Mouse (Mus musculus): ENCODE data around the gene Ifna13. TPM values are rescaled to one million over a fixed set of nuclear protein-coding genes. Genes with fewer than 3 reads are reported as not detected.
A peak's percentile ranks its signal among the peaks of the same experiment; 100 is the strongest.

Ifna13 gene
- not detected in 2 replicates for polyA plus RNA-seq (2014; fragmentation: Nextera tagmentation; extraction: Ambion mirVana)

DNA sequence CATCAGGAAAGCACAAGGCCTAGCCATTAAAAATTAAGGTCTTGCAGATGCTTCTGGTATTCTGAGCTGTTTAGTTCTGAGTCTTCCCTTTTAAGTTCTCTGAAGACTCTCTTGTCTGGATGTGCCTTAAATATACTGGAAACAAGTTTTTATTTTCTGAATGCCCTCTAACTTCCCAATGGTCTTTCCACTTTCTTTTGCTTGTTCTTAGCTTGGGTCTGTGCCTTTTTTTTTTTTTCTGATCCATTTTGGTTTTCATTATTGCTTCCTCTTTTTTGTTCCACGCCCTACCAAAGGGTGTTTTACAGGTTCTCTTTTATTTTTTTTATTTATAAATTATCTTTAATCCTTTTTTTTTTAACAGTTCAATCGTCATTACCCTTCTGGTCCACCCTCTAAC lies at the start of gene Ifna13:
TSS of gene Ifna13 (minus strand) at position 101 of the 400 bp plus-strand sequence.
- Histone ChIP-seq H3K9me3 (ENCODE audit: control insufficient read depth, low read length) (no peaks in the 10 kb centered on the region), H3K36me3 (ENCODE audit: control insufficient read depth, insufficient read depth, low read length) (no peaks in the 10 kb centered on the region), H3K9ac (ENCODE audit: low read length) (no peak within 1 kb of the TSS), H3K27me3 (replicated peaks; ENCODE audit: control insufficient read depth, insufficient read depth, low read length) (no peaks in the 10 kb centered on the region), H3K4me2 (ENCODE audit: low read length) (no peak within 1 kb of the TSS), H3K4me3 (ENCODE audit: low read depth, low read length) (no peak within 1 kb of the TSS), H3K27ac (ENCODE audit: low read depth) (no peak within 1 kb of the TSS), H3K4me1 (replicated peaks; ENCODE audit: control insufficient read depth, insufficient read depth, low read length) (no peaks in the 10 kb centered on the region)
- DNase-seq (ENCODE audit: low spot score) = no peak
- WGBS = 62% methylated on average over 2 of the region's 2 CpGs
- no peak for ATAC-seq (replicated peaks; ENCODE audit: low FRiP score, low TSS enrichment, low read depth)

DNA sequence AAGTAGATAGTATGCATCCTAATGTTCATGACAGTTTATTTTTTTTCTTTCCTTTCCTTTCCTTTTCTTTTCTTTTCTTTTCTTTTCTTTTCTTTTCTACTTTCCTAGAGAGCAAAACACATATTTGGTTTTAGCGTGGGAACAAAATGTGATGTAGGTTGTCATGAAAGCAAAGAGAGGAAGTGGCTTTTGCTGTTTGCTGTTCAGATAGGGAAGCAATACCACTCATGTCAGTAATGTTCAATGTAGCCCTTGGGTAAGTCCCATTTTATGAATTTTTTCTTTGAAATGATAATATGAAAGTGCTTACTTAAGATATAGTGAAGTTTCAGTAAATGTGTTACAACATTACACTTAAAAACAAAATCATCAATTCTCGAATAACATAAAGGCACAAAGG lies 49.1 kb upstream of the Ifna13 start:
- no peak for ATAC-seq (replicated peaks; ENCODE audit: low FRiP score, low TSS enrichment, low read depth)

DNA sequence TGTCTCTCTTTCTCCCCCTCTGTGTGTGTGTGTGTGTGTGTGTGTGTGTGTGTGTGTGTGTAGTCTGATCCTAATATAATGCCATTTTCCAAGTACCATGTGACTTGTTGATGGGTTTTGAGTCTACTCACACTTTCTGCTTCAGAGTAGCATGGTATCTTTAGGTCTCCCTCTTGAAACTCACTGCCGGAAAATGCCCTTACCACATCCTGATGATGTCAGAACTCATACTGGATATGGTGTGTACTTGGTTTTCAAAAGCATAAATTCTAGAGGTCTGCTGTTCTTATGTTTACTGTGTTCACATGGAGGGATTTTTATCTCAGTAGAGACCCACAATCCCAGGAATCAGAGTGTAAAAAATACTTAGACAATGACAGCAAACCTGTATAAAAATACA lies 48.3 kb upstream of the Ifna13 start:
- no peaks in the 10 kb centered on the region for H3K27me3 ChIP-seq (replicated peaks; ENCODE audit: control insufficient read depth, insufficient read depth, low read length)
- no peak overlapping the region for H3K9ac ChIP-seq (ENCODE audit: low read length)
- H3K27ac ChIP-seq (ENCODE audit: low read depth) = no peak overlapping the region
- H3K4me1 ChIP-seq (replicated peaks; ENCODE audit: control insufficient read depth, insufficient read depth, low read length) = no peaks in the 10 kb centered on the region
- H3K4me2 ChIP-seq (ENCODE audit: low read length) = no peak overlapping the region
- no peaks in the 10 kb centered on the region for H3K9me3 ChIP-seq (ENCODE audit: control insufficient read depth, low read length)
- H3K36me3 ChIP-seq (ENCODE audit: control insufficient read depth, insufficient read depth, low read length) = no peaks in the 10 kb centered on the region
- ATAC-seq (replicated peaks; ENCODE audit: low FRiP score, low TSS enrichment, low read depth) (no peak), DNase-seq (ENCODE audit: low spot score) (no peak)
- WGBS = 83% methylated on average over 1 of the region's 1 CpGs
- H3K4me3 ChIP-seq (ENCODE audit: low read depth, low read length) = no peak overlapping the region

More for the DNA sequence above, 49.1 kb upstream of the Ifna13 start:
- H3K36me3 ChIP-seq (ENCODE audit: control insufficient read depth, insufficient read depth, low read length) = no peaks in the 10 kb centered on the region
- no peak overlapping the region for H3K27ac ChIP-seq (ENCODE audit: low read depth)
- H3K4me1 ChIP-seq (replicated peaks; ENCODE audit: control insufficient read depth, insufficient read depth, low read length) = no peaks in the 10 kb centered on the region
- H3K9me3 ChIP-seq (ENCODE audit: control insufficient read depth, low read length) = no peaks in the 10 kb centered on the region
- 86% methylated on average over 2 of the region's 2 CpGs for WGBS
- no peak for DNase-seq (ENCODE audit: low spot score)
- no peaks in the 10 kb centered on the region for H3K27me3 ChIP-seq (replicated peaks; ENCODE audit: control insufficient read depth, insufficient read depth, low read length)
- H3K4me3 ChIP-seq (ENCODE audit: low read depth, low read length) = no peak overlapping the region
- no peak overlapping the region for H3K9ac ChIP-seq (ENCODE audit: low read length)
- no peak overlapping the region for H3K4me2 ChIP-seq (ENCODE audit: low read length)

DNA sequence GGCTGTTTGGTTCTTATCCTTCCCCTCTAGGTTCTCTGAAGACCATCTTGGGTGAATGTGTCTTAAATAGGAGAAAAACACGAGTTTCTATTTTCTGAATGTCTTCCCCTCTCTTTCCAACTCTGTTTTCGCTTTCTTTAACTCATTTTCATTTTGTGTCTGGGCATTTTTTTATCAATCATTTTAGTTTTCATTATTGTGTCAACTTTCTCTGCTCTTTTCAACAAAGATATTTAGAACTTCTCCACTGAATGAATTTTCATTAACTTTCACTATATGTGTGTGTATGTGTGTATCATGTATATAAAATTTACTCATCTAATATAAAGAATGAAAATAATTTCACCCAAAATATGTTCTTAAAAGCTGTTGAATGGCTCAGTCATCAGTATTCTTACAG lies 47.0 kb upstream of the Ifna13 start, which contains the start of gene Ifnab:
TSS of gene Ifnab (minus strand) at position 101 of the 400 bp plus-strand sequence.
- Histone ChIP-seq H3K4me3 (ENCODE audit: low read depth, low read length) (no peak within 1 kb of the TSS), H3K4me1 (replicated peaks; ENCODE audit: control insufficient read depth, insufficient read depth, low read length) (no peaks in the 10 kb centered on the region), H3K9me3 (ENCODE audit: control insufficient read depth, low read length) (no peaks in the 10 kb centered on the region), H3K9ac (ENCODE audit: low read length) (no peak within 1 kb of the TSS), H3K27me3 (replicated peaks; ENCODE audit: control insufficient read depth, insufficient read depth, low read length) (no peaks in the 10 kb centered on the region), H3K4me2 (ENCODE audit: low read length) (no peak within 1 kb of the TSS), H3K27ac (ENCODE audit: low read depth) (no peak within 1 kb of the TSS), H3K36me3 (ENCODE audit: control insufficient read depth, insufficient read depth, low read length) (no peaks in the 10 kb centered on the region)
- whole genome bisulfite sequencing = 72% methylated on average over 2 of the region's 2 CpGs
- DNase-seq (ENCODE audit: low spot score) (no peak), ATAC-seq (replicated peaks; ENCODE audit: low FRiP score, low TSS enrichment, low read depth) (no peak)

- no peaks in the 10 kb centered on the region for H3K36me3 ChIP-seq (ENCODE audit: control insufficient read depth, insufficient read depth, low read length)
- no peaks in the 10 kb centered on the region for H3K27me3 ChIP-seq (replicated peaks; ENCODE audit: control insufficient read depth, insufficient read depth, low read length)
- no peak for ATAC-seq (replicated peaks; ENCODE audit: low FRiP score, low TSS enrichment, low read depth)
These were observed 39.6 kb upstream of the Ifna13 start, which contains the start of gene Ifna2 for GRCm38 (mm10) chr4:88683812-88684211. Ifna2 (minus strand) TSS chr4:88683912.

DNA sequence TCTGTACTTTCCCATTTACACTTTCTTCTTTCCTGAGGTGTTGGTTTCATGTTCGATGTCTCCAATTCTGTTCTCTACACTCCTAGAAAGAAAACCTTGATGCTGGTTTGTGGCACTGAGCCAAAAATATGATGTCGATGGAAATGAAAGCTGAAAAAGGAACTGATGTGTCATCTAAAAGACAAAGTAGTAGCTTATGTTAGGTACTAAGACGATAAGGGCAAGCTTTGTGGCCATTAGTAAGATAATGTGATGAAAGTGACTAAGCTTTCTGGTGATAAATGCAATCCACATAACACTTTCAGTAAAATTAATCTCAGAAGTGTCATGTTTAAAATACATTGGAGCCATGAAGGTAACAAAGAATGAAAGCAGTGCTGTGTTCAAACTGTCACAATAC lies 37.1 kb upstream of the Ifna13 start:
- H3K4me1 ChIP-seq (replicated peaks; ENCODE audit: control insufficient read depth, insufficient read depth, low read length) = no peaks in the 10 kb centered on the region
- H3K9me3 ChIP-seq (ENCODE audit: control insufficient read depth, low read length) = no peaks in the 10 kb centered on the region
- no peak overlapping the region for H3K4me2 ChIP-seq (ENCODE audit: low read length)
- WGBS = 68% methylated on average over 3 of the region's 3 CpGs
- no peak overlapping the region for H3K9ac ChIP-seq (ENCODE audit: low read length)
- H3K27me3 ChIP-seq (replicated peaks; ENCODE audit: control insufficient read depth, insufficient read depth, low read length) = no peaks in the 10 kb centered on the region
- H3K27ac ChIP-seq (ENCODE audit: low read depth) = no peak overlapping the region
- H3K4me3 ChIP-seq (ENCODE audit: low read depth, low read length) = no peak overlapping the region
- ATAC-seq (replicated peaks; ENCODE audit: low FRiP score, low TSS enrichment, low read depth) (no peak), DNase-seq (ENCODE audit: low spot score) (no peak)
- H3K36me3 ChIP-seq (ENCODE audit: control insufficient read depth, insufficient read depth, low read length) = no peaks in the 10 kb centered on the region

More at GRCm38 (mm10) chr4:88683812-88684211, 39.6 kb upstream of the Ifna13 start, which contains the start of gene Ifna2:
- no peak within 1 kb of the TSS for H3K4me3 ChIP-seq (ENCODE audit: low read depth, low read length)
- H3K27ac ChIP-seq (ENCODE audit: low read depth) = no peak within 1 kb of the TSS
- WGBS = 65% methylated on average over 1 of the region's 1 CpGs
- H3K9ac ChIP-seq (ENCODE audit: low read length) = no peak within 1 kb of the TSS
- no peaks in the 10 kb centered on the region for H3K9me3 ChIP-seq (ENCODE audit: control insufficient read depth, low read length)
- no peaks in the 10 kb centered on the region for H3K4me1 ChIP-seq (replicated peaks; ENCODE audit: control insufficient read depth, insufficient read depth, low read length)
- no peak for DNase-seq (ENCODE audit: low spot score)
- H3K4me2 ChIP-seq (ENCODE audit: low read length) = no peak within 1 kb of the TSS

- no peaks in the 10 kb centered on the region for H3K27me3 ChIP-seq (replicated peaks; ENCODE audit: control insufficient read depth, insufficient read depth, low read length)
- no peak overlapping the region for H3K4me2 ChIP-seq (ENCODE audit: low read length)
- peak; percentile 60 for DNase-seq (ENCODE audit: low spot score)
- no peaks in the 10 kb centered on the region for H3K9me3 ChIP-seq (ENCODE audit: control insufficient read depth, low read length)
- 46% methylated on average over 8 of the region's 8 CpGs for WGBS
- H3K9ac ChIP-seq (ENCODE audit: low read length) = no peak overlapping the region
- H3K4me1 ChIP-seq (replicated peaks; ENCODE audit: control insufficient read depth, insufficient read depth, low read length) = no peaks in the 10 kb centered on the region
- H3K27ac ChIP-seq (ENCODE audit: low read depth) = no peak overlapping the region
- no peak overlapping the region for H3K4me3 ChIP-seq (ENCODE audit: low read depth, low read length)
- no peak for ATAC-seq (replicated peaks; ENCODE audit: low FRiP score, low TSS enrichment, low read depth)
- no peaks in the 10 kb centered on the region for H3K36me3 ChIP-seq (ENCODE audit: control insufficient read depth, insufficient read depth, low read length)
These were observed 36.1 kb upstream of the Ifna13 start for GRCm38 (mm10) chr4:88680362-88680761.

DNA sequence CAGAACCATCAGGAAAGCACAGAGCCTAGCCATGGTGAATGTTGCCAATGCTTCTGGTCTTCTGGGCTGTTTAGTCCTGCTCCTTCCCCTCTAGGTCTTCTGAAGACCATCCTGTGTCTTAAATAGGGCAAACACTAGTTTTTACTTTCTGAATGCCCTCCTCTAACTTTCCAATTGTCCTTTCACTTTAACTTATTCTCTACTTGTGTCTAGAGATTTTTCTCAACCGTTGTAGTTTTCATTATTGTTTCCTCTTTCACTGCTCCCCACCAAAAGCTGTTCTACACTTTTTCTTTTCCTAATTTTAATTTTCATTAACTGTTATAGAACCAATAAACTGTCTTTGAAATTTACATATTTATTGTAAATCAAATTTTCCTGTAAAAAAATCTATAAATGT lies 32.6 kb upstream of the Ifna13 start, which contains the start of gene Ifna16:
TSS of gene Ifna16 (minus strand) at position 101 of the 400 bp plus-strand sequence.
- DNase-seq (ENCODE audit: low spot score) (no peak), ATAC-seq (replicated peaks; ENCODE audit: low FRiP score, low TSS enrichment, low read depth) (no peak)
- Histone ChIP-seq H3K4me3 (ENCODE audit: low read depth, low read length) (no peak within 1 kb of the TSS), H3K9ac (ENCODE audit: low read length) (no peak within 1 kb of the TSS), H3K36me3 (ENCODE audit: control insufficient read depth, insufficient read depth, low read length) (no peaks in the 10 kb centered on the region), H3K27ac (ENCODE audit: low read depth) (no peak within 1 kb of the TSS), H3K9me3 (ENCODE audit: control insufficient read depth, low read length) (no peaks in the 10 kb centered on the region), H3K4me1 (replicated peaks; ENCODE audit: control insufficient read depth, insufficient read depth, low read length) (no peaks in the 10 kb centered on the region), H3K4me2 (ENCODE audit: low read length) (no peak within 1 kb of the TSS), H3K27me3 (replicated peaks; ENCODE audit: control insufficient read depth, insufficient read depth, low read length) (no peaks in the 10 kb centered on the region)
- 88% methylated on average over 1 of the region's 1 CpGs for WGBS

- WGBS = 42% methylated on average over 1 of the region's 1 CpGs
- Histone ChIP-seq H3K4me2 (ENCODE audit: low read length) (no peak overlapping the region), H3K27ac (ENCODE audit: low read depth) (no peak overlapping the region), H3K4me1 (replicated peaks; ENCODE audit: control insufficient read depth, insufficient read depth, low read length) (no peaks in the 10 kb centered on the region), H3K36me3 (ENCODE audit: control insufficient read depth, insufficient read depth, low read length) (no peaks in the 10 kb centered on the region), H3K27me3 (replicated peaks; ENCODE audit: control insufficient read depth, insufficient read depth, low read length) (no peaks in the 10 kb centered on the region), H3K9me3 (ENCODE audit: control insufficient read depth, low read length) (no peaks in the 10 kb centered on the region), H3K9ac (ENCODE audit: low read length) (no peak overlapping the region), H3K4me3 (ENCODE audit: low read depth, low read length) (no peak overlapping the region)
- no peak for DNase-seq (ENCODE audit: low spot score)
- ATAC-seq (replicated peaks; ENCODE audit: low FRiP score, low TSS enrichment, low read depth) = no peak
These were observed 11.2 kb upstream of the Ifna13 start for GRCm38 (mm10) chr4:88655461-88655860.

Data from intestine, embryonic 14.5 days (tissue).